Mouse (Mus musculus) heart, postnatal 0 days (tissue): ENCODE results near the gene Sfswap.

Source experiments
- CTCF ChIP-seq: IDR thresholded peaks from 2 replicates; pipeline ENCODE4 v1.5.1; 2016; ENCODE audit warnings: antibody characterized with exemption, control low read depth, low read depth
- EP300 ChIP-seq: IDR thresholded peaks from 2 replicates; pipeline ENCODE4 v1.6.1; 2016; ENCODE audit warnings: antibody characterized with exemption, low read depth

DNA sequence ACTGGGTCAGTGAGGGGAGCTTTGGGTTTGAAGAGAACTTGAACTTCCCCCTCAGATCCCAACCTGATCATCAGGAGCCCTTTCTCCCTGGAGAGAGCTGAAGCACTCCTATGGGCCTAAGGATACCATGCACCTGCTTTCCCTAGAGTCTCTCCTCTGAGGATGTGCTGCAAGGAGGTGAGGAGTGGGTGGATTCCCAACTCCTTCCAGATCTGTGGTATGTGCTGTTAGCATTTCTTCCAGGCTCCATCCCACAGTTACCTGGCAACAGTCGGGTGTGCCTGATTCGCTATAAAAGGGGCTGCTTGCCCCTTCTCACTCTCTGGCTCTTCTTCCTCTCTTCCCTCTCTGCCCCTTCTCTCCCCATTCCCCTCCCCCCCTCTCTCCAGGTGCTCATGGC, 35.2 kb upstream of the Sfswap start:
- TF ChIP-seq CTCF (no peak), EP300 (no peak)
